Mouse (Mus musculus): ENCODE data around the gene Dlec1. TPM values are rescaled to one million over a fixed set of nuclear protein-coding genes. Genes with fewer than 3 reads are reported as not detected.
A peak's percentile ranks its signal among the peaks of the same experiment; 100 is the strongest.

Dlec1 gene
- polyA plus RNA-seq, 1 experiment from 2014 or later, result 1.4 TPM

DNA sequence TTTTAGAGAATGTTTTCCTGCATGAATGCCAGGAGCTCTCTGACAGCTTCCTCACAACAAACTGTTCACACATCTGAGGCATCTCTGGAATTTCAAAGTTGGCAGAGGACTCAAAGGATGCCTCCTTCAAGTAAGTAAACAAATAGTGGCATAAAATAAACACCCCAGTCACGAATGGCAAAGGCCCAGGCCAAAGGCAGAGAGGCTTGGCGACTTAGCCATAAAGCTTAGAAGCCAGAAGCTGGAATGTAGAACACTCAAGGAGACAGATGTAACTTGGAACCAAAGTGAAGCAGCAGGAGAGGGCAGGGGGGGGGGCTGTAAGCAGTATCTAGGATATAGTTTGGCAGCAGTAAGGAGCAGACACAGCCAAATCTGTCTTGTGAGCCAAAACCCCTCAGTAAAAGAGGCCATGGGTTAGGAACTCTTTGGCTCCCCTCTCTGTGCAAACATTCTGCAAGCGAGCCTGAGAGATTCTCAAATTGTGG is 79.0 kb downstream of the Dlec1 start:
- H3K27me3 ChIP-seq, result no peaks in the 10 kb centered on the region
- H3K4me3 ChIP-seq, result no peak overlapping the region
- H3K9me3 ChIP-seq, result no peaks in the 10 kb centered on the region
- ATAC-seq (ENCODE audit: borderline replicate concordance, extremely low read depth, low FRiP score, low TSS enrichment), result peak; percentile 86
- peak overlapping the region; percentile 68 for H3K27ac ChIP-seq
- H3K36me3 ChIP-seq, result no peaks in the 10 kb centered on the region
- H3K4me2 ChIP-seq, result no peak overlapping the region
- peaks cover 22% of the 10 kb centered on the region for H3K4me1 ChIP-seq
- no peak overlapping the region for H3K9ac ChIP-seq
- 3% methylated on average over 3 of the region's 3 CpGs for WGBS

DNA sequence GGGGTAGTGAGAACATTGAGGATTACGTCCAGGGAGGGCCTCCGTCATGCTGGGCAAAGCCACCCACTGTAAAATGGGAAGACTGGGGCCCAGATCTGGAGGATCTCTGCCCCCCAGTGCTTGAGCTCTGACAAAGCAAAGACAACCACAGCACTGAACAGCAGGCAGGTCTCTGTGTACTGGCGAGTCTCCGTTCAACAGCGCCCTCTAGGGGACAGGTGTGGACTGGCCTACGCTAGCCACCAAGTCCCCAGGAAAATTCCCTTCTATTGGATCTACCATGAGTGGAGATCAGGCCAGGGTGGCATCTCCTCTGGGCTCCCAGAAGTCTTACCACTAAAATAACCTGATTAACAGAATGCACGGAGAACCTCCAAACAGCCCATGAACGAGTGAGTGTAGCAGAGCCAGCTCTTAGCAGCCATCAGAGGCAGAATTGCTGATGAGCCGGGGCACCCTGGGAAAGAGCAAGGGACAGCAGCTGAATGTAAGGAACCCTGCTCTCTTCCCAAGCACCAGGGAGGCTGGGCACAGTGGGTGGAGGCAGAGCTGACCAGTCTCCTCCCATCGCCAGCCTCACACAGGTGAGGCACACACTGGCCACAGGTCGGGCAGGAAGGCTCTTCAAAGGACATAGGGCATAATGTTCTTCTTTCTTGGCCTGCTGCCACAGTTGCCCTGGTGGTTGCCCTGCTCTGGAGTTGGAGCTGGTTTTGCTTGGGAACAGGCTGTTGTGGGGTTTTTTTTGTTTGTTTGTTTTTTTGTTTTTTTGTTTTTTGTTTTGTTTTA is 90.1 kb downstream of the Dlec1 start:
- no peaks in the 10 kb centered on the region for H3K9me3 ChIP-seq
- no peak overlapping the region for H3K4me2 ChIP-seq
- H3K27ac ChIP-seq, result no peak overlapping the region
- H3K27me3 ChIP-seq, result no peaks in the 10 kb centered on the region
- no peaks in the 10 kb centered on the region for H3K36me3 ChIP-seq
- H3K4me3 ChIP-seq, result no peak overlapping the region
- H3K4me1 ChIP-seq, result no peaks in the 10 kb centered on the region
- ATAC-seq (ENCODE audit: borderline replicate concordance, extremely low read depth, low FRiP score, low TSS enrichment), result no peak
- 29% methylated on average over 11 of the region's 11 CpGs for WGBS
- no peak overlapping the region for H3K9ac ChIP-seq

Other genes with a start within 250 kb of the Dlec1 start
- gene Ctdspl, start 176.0 kb upstream of the Dlec1 start, polyA plus RNA-seq (2015; fragmentation: Nextera tagmentation; extraction: Ambion mirVana), result 19.0 and 22.2 TPM in 2 replicates
- 39.4 and 40.2 TPM in 2 replicates for gene Vill, start 49.7 kb upstream of the Dlec1 start, polyA plus RNA-seq (2015; fragmentation: Nextera tagmentation; extraction: Ambion mirVana)
- 15.5 and 17.7 TPM in 2 replicates for gene Plcd1, start 9.0 kb upstream of the Dlec1 start, polyA plus RNA-seq (2015; fragmentation: Nextera tagmentation; extraction: Ambion mirVana)
- gene Acaa1b, start 54.6 kb downstream of the Dlec1 start, polyA plus RNA-seq (2015; fragmentation: Nextera tagmentation; extraction: Ambion mirVana), result 1.2 and 1.6 TPM in 2 replicates
- gene Gm47289, start 56.7 kb downstream of the Dlec1 start, polyA plus RNA-seq (2015; fragmentation: Nextera tagmentation; extraction: Ambion mirVana), result not detected in 2 replicates
- gene Slc22a13, start 106.6 kb downstream of the Dlec1 start, polyA plus RNA-seq (2015; fragmentation: Nextera tagmentation; extraction: Ambion mirVana), result not detected in 2 replicates
- gene Oxsr1, start 219.9 kb downstream of the Dlec1 start, polyA plus RNA-seq (2015; fragmentation: Nextera tagmentation; extraction: Ambion mirVana), result 10.3 and 11.3 TPM in 2 replicates
- gene Acaa1a, start 237.2 kb downstream of the Dlec1 start, polyA plus RNA-seq (2015; fragmentation: Nextera tagmentation; extraction: Ambion mirVana), result 117 and 121 TPM in 2 replicates
- gene Myd88, start 238.9 kb downstream of the Dlec1 start, polyA plus RNA-seq (2015; fragmentation: Nextera tagmentation; extraction: Ambion mirVana), result 29.4 and 32.0 TPM in 2 replicates